Mouse (Mus musculus) inflammation-experienced regulatory T-cells, adult 6 months (primary cell): ENCODE data around the gene Gnao1. TPM values are rescaled to one million over a fixed set of nuclear protein-coding genes. Genes with fewer than 3 reads are reported as not detected.

Experiments used
- ATAC-seq: one replicate; pipeline ENCODE4 v1.8.0; 2017
- polyA plus RNA-seq, 3 experiments: library from polyadenylated mRNA; unstranded; fragments of 100-300 nt; shearing (Covaris generic); gene quantifications; one replicate each; pipeline ENCODE4 v1.2.1; 2017

Gene Gnao1
- polyA plus RNA-seq, result under 1 TPM in 1 of 3 experiments, not detected in 2; 0.41 TPM

DNA sequence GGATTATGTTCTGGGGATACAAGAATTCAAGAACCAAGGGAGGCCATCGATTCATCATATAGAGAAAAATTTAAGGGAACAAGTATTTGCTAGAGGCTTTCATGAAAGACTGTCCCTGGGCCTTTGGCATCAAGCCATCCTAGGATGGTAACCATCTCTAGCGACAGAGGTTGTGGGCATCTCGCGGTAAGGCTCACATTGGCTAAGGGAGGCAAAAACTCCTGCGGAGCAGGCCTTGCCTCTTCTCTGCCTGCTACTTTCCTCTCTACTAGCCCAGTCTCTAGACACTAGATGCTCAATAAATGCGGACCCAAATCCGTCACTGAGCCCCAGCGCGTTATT is at the start of gene Gnao1:
Gene Gnao1 (plus strand): TSS at position 281 of the 342 bp plus-strand sequence.
- ATAC-seq, result no peak

DNA sequence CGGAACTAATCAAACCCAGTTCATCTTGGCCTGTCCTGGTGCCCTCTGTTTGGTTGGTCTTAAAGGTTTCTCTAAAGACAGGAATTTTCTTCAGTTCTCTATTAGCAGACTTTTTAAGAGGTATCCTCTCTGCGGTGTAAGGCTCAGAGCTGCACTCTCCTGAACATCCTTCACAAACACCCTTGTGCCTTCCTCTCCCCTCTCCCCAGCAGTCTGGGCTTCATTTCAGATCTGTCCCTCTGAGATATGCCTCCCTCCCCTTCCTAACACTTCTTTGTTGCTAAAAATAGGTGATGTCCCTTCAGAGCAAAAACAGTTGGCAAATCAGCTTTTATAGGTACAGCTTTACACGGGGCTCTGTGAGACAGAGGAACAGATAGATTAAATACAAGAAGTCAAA is 32.2 kb upstream of the Gnao1 start:
- no peak for ATAC-seq

DNA sequence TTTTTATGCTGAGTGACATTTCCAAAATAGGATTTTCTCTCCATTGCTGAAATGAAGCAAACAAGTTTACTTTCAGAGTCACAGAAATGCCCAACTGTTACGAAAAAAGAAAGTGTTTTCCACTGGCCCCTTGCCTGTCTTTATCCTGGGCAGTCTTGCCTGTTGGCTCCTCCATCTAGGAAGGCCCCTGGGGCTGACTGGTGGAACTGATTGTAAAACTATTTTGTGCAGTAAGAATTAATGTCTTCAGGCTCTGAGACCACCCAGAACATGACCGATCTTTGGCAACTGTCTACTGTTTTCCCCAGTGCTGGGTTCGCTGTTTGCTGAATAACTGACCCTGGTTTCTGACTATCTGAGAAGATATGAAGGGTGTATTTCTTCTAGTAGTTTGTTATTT is 540 bp upstream of the Gnao1 start:
- ATAC-seq, result no peak

DNA sequence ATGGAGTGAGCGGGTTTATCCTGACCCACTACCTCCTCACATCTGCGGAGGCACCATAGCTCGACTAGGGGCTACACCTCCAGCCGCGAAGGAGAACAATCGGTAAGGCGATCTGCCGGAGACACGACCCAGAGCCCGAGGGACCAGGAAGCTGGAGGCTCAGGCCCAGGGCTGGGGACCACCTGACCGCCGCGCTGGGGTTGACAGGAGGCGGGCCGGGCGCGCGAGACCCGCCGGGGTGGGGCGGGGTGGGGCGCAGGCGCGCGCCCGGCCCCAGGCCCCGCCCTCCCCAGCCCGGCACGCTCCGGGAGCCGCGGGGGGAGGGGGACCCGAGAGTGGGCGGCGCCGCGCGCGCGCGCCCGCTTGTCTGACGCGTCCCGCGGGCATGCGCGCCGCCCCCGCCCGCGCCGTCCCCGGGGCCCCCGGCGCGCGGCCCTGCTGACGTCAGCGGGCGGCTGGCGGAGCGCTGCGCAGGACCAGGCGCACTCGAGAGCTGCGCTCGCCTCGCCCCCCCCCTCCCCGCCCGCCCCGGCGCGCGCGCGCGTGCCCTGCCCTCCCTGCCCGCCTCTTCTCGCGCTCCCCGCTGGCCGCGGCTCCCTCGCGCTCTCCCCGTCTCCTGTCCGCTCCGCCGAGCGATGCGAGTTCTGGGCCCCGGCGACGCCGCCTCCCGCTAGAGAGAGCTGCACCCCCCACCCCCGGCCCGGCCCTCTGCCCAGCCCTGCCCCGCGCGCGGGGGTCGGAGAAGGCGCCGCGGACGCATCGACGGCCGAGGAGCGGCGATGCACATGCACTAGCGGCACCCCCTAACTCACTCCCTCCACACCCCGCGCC is 477 bp downstream of the Gnao1 start:
- peak; percentile 35 for ATAC-seq

DNA sequence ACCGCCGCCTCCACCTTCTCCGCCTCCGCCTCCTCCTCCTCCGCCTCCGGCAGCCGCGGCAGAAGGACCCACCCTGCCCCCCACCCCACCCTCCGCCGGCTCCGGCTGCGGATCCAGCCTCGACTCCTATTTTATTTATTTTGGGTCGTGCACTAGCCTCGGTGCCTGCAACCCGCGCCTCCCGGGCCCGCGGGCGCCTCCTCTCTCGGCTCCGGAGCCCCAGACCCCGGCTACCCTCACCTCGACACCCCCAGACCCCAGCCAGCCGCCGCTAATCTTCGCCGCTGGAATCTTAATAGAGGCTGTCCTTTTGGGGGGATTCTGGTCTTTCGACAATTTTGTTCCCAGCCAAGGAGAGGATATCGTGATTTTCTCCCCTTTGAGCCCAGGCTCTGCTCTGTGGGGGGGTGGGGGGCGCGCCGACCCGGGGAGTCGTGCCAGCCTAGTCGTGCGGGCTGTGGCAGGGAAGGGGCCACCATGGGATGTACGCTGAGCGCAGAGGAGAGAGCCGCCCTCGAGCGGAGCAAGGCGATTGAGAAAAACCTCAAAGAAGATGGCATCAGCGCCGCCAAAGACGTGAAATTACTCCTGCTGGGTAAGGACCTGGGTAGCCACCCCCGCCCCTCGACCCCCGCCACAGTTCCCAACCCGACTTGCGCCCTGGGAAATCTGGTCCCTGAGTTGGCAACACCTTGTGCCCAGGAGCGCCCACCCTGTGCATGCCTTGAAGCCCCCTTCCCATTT is 1.3 kb downstream of the Gnao1 start:
- no peak for ATAC-seq

DNA sequence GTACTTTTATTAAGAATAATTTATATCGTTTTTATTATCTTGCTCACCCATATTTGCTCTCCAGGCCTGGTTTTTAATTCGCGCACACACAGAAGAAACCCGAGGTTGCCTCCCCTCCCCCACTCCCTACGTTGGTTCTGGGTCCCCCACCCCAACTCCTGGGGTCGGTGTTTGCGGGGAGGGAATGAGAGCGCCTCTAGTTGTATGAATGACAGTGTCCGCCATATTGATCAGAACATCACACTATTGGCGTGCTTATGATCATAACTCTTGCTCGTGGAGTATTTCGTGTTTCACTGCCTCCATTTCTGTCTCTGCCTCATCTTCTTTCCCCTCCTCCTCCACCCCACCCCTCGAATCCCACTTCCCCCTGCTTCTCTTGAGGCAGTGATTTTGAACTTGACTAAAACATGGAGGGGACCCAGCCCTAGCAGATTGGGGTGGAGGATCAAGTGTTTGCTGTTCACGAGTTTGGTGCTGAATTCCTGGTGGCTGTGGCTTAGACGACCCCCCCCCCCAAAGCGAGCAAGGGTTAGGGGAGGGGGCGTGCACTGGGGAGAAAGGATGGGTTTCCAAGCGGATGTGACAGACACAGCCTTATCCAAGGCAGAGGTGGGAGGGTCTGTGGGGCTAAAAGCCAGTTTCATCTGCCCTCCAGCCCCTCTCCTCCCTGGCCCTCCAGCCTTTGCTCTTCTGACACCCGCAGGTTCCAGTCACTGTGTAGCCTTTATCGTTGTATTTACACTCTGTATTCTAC is 2.1 kb downstream of the Gnao1 start:
- ATAC-seq, result no peak

DNA sequence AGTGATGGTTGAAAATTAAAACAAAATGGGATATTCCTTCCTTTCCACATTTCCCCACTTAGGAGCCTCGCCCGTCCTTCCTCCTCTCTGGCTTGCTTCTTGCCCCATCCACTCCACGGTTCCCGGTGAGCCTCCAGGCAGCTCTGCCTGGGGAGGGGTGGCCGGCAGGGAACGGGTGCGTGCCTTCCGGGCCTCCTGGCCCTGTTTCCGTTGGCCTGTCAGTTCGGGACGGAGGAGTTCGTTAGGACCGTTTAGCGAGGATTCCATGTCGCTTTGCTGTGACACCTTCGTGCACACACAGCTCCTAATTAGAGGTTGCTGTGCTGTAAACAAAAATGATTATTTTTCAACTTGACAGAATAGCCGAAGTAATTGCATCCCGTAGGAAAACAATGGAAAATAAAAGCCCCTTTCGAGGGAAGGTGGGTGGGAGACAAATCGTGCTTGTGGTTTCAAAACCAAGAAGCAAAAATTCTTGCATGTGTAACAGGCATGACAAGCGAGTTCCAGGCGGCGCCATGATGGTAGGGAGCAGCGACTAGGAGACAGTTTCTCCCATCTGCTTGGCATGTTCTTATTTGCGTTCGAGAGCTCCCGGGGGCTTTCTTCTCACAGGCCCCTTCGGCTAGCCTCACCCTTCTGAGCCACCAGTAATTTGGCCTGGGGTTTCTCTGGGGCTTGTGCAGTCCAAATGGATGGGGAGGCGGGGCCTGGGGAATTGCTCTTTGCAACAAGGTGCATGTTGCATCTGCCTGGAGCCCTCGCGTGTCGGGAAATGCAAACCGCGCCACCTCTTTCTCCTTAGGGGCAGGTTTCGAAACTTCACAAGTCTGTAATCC is 3.0 kb downstream of the Gnao1 start:
- ATAC-seq, result no peak

DNA sequence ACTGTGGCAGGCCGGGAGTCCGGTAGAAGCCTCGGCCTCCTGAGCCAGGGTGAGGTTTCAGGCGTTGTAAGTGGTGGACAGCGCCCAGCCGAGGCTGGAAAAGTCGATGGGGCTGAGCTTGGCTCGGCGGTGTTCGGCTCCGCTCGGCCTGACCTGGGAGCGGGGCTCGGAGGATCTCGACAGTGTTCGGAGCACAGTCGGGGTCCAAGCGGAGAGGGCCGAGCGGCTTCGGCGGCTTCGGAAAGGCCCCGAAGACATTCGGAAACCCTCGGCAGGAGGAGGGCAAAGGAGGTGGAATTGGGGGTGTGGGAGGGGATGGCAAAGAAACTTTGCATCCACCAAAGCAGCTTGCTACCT is 3.6 kb downstream of the Gnao1 start:
- no peak for ATAC-seq

DNA sequence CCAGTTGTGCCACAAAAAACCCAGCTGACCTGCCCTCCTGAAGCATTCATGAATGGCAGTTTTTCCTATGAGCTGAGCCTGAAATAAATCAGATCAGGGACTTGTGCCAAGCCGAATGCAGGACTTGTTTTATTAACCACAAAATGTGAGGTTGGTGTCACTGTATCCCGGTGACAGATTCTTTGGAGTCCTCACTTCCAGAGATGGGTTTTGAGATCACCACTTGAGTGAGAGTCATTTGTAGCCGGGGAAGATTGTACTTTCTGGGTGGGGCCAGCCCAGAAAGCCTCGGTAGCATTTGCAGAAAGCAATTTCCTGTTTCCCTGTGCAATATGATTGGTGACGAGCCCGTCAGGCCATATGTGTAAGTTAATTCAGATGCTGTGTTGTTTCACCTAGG is 4.5 kb downstream of the Gnao1 start:
- ATAC-seq, result no peak

DNA sequence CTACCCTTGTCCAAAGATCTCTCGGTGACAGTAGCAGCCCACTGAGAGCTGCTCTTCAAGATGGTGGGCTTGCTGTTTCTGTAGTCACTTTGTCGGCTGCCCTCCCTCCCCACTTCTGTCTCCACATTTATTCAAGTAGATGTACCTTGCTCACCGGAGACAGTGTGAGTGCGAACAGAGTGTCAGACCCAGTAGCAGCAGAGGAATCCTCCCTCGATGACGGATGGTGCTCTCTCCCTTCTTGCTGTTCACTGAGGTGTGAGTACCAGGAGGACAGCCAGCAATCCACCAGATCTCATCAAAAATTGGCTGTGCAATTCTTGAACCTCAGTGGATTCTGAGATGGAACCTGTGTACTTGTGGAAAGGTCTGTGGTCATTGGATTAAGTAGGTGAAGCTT is 6.5 kb downstream of the Gnao1 start:
- ATAC-seq, result no peak

DNA sequence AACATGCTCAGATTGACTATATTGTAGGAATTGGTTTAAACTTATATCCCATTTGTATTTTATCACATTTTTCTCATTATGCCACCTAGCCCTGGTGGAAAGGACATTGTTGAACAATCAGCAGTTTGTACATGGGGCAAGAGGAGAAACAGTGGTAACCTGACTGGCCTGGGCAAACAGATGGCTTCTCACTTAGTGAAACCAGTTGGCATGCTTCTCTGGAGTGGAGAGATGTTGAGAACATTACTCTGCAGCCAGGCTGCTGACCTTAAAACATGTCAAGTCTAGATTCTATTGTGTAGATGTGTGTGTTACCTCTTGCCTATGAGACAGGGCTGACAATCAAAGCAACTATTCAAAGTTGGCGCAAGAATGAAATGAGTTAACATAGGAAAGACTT is 7.6 kb downstream of the Gnao1 start:
- ATAC-seq, result no peak

DNA sequence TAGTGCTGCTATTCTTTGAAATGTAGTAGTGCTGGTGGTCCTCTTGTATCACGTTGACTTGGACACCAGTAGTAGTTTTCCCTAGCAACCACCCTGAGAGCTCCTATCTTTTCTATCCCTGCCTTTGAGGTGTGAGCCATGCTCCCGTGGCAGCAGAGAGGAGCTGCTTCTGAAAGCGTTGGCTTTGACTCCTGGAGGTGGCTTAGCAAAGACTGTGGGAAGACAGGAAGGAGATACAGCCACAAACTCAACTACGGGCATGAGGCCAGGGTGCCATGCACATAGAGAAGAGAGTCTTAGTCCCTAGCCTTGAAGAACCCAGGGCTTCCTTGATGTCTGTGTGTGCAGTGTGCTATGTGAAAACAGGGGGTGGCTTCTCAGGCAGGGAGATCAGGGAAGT is 10.2 kb downstream of the Gnao1 start:
- no peak for ATAC-seq

DNA sequence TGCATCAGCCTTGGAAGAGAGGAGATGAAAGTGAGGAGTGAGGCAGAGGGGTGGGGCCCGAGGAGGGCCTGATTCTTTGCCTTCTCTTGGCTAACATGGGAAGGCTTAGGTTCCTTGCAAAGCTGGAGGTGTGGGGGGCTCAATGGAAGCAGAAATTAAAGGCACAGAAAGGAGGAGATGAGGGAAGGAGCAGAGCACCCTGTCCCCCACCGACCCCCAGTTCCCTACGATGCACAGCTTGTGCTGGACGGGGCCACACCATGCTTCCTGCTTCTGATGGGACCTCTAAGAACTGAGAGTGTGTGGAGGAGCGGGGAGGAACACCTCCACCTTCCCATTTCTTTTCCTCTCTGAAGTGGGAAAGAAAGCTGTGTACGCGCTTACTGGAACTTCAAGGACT is 11.6 kb downstream of the Gnao1 start:
- no peak for ATAC-seq

DNA sequence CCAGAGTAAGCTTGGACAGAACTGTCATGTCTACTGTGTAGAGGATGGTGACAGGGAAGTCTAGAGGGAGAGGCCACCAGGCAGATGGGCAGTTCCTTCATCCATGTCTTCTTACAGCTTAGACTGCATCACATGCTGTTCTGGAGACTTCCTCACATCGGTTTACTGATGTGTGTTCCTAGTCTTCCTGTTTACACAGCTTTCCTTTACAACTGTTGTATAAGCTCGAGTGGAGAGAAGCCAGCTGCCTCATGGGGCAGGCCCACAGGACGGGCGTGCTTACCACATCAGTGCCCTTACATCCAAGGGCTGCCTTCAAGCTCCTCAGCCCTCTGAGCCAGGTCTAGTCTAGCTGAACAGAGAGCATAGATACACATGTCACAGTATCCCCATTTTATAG is 15.6 kb downstream of the Gnao1 start:
- ATAC-seq, result no peak

DNA sequence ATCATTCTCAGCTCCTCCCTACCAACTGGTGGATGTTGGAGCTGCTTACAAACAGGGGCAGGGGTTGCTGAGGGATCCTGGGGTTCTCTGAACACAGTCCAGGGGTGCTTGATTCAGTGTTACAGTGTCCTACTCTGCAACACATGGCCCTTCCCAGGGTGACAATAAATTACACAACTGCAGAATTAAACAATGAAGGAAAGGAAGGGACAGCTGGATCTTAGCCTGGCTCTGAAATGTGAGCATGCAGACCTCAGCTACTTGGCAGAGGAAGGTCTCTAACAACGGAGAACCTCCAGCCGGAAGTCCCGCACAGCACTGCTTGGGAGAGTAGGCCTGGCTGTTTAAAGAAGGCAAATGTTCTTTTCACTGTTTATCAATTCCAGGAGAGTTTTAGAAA is 20.9 kb downstream of the Gnao1 start:
- no peak for ATAC-seq

DNA sequence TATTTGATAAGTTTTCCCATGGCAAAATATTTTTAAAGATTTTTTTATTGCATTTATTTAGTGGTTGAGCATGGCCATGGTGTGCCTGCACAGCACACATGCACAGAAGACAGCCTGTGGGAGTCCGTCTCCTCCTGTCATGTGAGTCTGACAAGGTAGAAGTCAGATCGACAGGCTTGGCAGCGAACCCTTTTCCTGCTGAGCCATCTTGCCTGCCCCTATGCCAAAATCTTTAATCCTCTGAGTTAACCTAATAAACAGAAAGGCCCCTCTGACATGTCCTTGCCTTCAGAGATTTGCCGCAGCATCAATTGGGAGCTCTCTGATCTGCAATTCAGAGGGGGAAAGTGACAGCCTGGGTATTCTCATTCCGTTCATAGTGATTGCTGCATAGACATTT is 26.0 kb downstream of the Gnao1 start:
- no peak for ATAC-seq

DNA sequence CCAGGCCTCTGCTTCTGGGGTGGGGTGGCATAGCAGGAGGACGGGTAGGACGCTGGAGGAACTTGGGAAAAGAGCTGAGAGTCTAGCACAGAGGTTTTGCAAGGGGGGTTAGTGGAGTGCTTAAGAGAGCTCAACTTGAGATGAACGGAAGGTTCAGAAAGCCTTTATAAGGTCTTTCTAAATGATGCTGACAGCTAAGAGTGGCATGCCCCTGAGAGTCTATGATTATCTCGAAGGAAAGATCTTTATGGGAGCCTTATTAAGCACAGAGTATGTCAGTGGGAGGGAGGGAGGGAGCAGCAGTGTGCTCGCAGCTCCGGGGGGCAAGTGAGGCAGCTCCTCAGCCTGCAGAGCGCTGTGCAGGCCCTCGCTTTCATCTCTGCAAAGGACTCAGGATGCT is 29.3 kb downstream of the Gnao1 start:
- ATAC-seq, result no peak

DNA sequence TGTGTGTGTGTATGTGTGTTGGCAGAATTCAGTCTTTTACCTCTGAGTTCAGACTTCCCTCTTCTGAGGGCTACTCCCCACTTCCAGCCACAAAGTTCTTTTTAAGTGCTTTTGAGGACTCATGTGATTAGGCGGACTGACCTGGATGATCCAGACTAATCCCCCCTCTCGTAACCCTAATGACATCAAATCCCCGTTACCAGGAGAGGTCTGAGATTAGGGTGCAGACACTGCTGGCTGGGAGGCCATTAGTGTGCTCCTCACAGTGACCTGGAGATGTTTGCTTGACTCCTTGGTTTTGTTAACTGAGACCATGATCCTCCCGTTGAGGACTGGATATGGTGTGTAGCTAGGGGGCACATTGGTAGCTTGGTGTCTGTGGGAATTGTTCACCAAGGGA is 30.7 kb downstream of the Gnao1 start:
- ATAC-seq, result no peak

DNA sequence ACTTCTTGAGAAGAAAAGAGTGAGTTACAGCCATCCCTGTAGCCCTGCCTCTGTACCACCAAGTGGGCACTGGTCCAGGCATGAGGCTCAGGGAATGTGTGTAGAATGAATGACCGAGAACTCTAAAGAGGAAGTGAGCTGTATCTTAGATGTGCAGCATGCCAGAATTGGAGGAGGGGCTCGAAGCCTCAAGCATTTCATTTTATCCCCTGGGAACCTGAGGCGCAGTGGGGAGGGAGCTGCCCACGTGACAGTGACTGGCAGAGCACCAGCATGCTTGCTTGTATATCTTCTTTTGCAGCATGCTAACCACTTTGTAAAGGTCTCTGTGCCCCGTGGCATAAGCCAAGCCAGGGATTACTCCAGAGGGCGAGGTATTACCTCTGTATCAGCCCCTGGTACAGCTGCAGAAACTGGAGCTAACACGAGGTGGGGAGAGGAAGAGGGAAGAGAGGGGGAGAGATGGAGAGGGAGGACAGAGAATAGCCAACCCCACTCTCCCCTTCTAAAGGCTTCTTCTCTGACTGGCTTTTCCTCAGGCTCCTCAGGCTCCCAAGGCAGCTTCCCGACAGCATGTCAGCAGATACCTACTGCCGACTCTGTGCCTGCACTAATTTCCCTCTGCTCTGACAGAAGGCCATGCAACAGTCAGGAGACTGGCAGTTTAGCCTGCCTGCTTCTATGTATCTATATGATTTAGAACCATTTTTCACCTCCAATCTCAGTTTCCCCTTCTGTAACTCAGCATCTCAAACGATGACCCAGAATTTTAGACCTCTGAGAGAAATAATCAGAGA is 31.4 kb downstream of the Gnao1 start:
- no peak for ATAC-seq

DNA sequence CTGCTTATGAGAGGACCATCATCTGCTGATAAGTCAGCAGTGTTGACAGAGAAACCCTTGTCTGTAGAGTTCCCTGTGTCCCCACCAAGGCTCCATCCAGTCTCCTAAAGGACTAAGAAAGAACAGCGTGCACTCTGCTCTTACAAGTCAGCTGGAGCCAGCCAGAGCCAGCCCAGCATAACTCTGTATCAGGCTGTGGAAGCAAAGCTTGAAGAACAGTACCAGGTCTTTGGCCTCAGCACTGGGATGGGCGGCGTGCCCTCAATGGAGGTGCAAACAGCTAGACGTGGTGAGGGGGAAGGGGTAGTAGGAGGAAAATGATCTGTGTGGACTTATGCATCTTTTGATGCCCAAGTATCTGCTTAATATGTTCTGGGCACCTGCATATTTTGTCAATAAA is 32.8 kb downstream of the Gnao1 start:
- ATAC-seq, result no peak

DNA sequence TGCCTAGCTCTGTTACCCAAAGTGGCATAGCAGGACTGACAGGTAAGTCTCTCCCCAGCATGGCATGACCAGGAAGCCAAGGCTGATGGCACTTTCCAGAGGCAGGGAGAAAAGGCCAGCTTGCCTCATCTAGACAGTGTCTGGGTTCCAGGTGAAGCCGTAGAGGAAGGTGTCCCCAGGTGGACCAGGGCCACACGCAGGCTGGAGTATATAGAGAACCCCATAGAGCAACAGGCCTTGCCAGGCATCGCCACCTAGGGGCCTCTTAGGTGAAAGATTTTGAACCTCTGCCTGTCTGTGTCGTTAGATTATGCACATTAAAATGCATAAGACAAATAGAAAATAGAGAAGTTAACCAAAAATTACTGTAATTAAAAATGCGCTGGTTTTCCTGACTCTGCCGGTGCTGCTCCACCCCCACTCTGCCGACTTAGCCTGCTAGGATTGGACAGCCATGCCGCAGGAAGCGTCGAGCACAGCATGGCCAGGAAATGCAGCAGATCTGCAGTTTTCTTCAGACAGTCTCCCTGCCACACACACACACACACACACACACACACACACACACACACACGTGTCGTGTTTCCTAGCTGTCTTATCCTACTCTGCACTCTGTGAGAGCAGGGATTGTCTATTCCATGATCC is 34.2 kb downstream of the Gnao1 start:
- no peak for ATAC-seq
